Mouse (Mus musculus): ENCODE data around the gene Gramd1c.

- TF ChIP-seq POLR2A (IDR thresholded peaks at IDR 0.05; ENCODE audit: low read depth, low read length) (no peak), ZKSCAN1 (IDR thresholded peaks at IDR 0.05; ENCODE audit: borderline replicate concordance, low read depth, low read length) (no peak), EP300 (IDR thresholded peaks at IDR 0.05; ENCODE audit: low read length) (no peak)
Measured at GRCm38 (mm10) chr16:43963291-43963690, 99.9 kb downstream of the Gramd1c start.

Measured in CH12.LX (cell line).